Mouse (Mus musculus): ENCODE results near the gene Mreg. TPM values are rescaled to one million over a fixed set of nuclear protein-coding genes. Genes with fewer than 3 reads are reported as not detected.

The Mreg gene
- total and polyA plus RNA-seq, 3 experiments, result 50.6 to 69.8 (median 52.4) TPM

DNA sequence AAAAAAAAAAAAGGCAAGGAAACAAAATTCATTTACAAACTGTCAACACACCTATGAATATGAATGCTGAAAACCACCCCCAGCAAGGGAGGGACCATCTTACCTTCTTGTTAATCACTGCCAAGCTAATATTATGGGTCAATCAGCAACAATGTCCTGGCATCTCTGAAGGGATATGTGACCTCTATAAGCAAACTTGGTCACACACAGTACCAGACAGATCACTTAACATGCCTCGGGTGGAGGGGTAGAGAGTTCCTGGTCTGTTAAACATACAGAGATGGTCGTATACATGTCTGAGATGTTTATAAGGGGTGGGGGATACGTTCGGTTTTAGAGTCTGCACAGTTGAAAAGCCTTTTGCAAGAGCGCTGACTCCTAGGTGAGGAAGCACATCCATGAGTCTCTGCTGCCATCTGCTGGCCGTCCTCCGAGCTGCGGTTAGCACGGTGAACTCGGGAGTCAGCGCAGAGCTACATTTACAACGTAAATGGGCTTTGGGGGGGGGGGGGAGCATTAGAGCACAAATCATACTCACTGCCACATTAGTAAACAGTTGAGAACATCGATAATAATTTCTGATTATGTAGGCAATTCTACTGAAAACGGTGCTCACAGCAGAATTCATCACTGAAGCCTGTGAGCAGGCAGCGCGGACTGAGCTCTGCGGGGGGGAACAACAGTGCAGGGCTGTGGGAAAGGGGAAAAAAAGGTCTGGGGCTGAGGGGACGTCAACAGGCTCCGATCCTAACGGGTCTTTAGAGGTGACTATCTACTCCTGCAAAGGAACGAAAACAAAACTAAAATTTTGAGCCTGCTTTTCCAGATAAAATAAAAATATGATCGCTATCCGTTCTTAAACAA is 88.4 kb downstream of the Mreg start:
- no peaks in the 10 kb centered on the region for H3K27me3 ChIP-seq (replicated peaks)
- 0 out of 2 replicates have a peak overlapping the region, but pooled peaks have one; percentile 10 for H3K4me2 ChIP-seq (ENCODE audit: insufficient read depth, low read depth, poor library complexity, severe bottlenecking)
- in situ Hi-C loops (cut with MboI; ENCODE audit: low pct_ligation_motif_present, low pct_unique_long_range_greater_than_20kb, low sequenced_read_pairs), result loop anchor here (25.0 kb wide), 1 partner anchor 836 kb away; no protein-coding TSS in a partner anchor
- dilution Hi-C loops (cut with MboI; ENCODE audit: extremely low pct_ligation_motif_present, extremely low pct_unique_long_range_greater_than_20kb, low sequenced_read_pairs), result no loop called here
- H3K27ac ChIP-seq (ENCODE audit: insufficient read depth, low read depth), result no peak overlapping the region
- no peaks in the 10 kb centered on the region for H3K9me3 ChIP-seq (replicated peaks; ENCODE audit: low read length)
- TF ChIP-seq RAD21 (IDR thresholded peaks at IDR 0.05; ENCODE audit: low read depth, low read length), result peak; percentile 93
- no peak for TF ChIP-seq ELF1 (IDR thresholded peaks at IDR 0.05; ENCODE audit: low read depth, low read length)
- TF ChIP-seq SMC3 (IDR thresholded peaks at IDR 0.05; ENCODE audit: low read depth, low read length), result peak; percentile 82
- no peak for TF ChIP-seq ZMIZ1 (IDR thresholded peaks at IDR 0.05; ENCODE audit: low read depth, low read length)
- TF ChIP-seq RCOR1 (conservative IDR thresholded peaks at IDR 0.05; ENCODE audit: low read depth, low read length), result no peak
- peak; percentile 46 to 88; a peak in 3 of 4 replicates for TF ChIP-seq CTCF (conservative IDR thresholded peaks at IDR 0.05 in 1 of 2, IDR thresholded peaks at IDR 0.05 in 1 of 2; ENCODE audit: low read depth in 2 of 2, low read length in 2 of 2)
- no peak for TF ChIP-seq MAFK (IDR thresholded peaks at IDR 0.05; ENCODE audit: insufficient replicate concordance, low read length)
- no peaks in the 10 kb centered on the region for H3K36me3 ChIP-seq (replicated peaks in 1 of 2; ENCODE audit: control insufficient read depth in 1 of 2, insufficient read depth in 1 of 2, low read length in 1 of 2)
- DNase-seq (ENCODE audit: extremely low read depth), result peak; percentile 75
- no peaks in the 10 kb centered on the region for H3K79me2 ChIP-seq (replicated peaks; ENCODE audit: control insufficient read depth, extremely low read depth, insufficient read depth, poor library complexity, severe bottlenecking)
- no peaks in the 10 kb centered on the region for H3K4me1 ChIP-seq (ENCODE audit: control insufficient read depth in 1 of 2, insufficient read depth in 2 of 2)
- H3K9ac ChIP-seq (ENCODE audit: insufficient read depth, low read depth), result no peak overlapping the region
- H3K4me3 ChIP-seq (replicated peaks in 1 of 3; ENCODE audit: low read depth in 2 of 3, low read length in 2 of 3, poor library complexity in 1 of 3), result no peak overlapping the region

- in situ Hi-C loops (cut with MboI; ENCODE audit: low pct_ligation_motif_present, low pct_unique_long_range_greater_than_20kb, low sequenced_read_pairs) (loop anchor here (25.0 kb wide), 1 partner anchor 834 kb away; no protein-coding TSS in a partner anchor), dilution Hi-C loops (cut with MboI; ENCODE audit: extremely low pct_ligation_motif_present, extremely low pct_unique_long_range_greater_than_20kb, low sequenced_read_pairs) (no loop called here)
- no peak overlapping the region for H3K9ac ChIP-seq (ENCODE audit: insufficient read depth, low read depth)
- no peak overlapping the region for H3K27ac ChIP-seq (ENCODE audit: insufficient read depth, low read depth)
- no peak for DNase-seq (ENCODE audit: extremely low read depth)
- no peaks in the 10 kb centered on the region for H3K9me3 ChIP-seq (replicated peaks; ENCODE audit: low read length)
- no peaks in the 10 kb centered on the region for H3K79me2 ChIP-seq (replicated peaks; ENCODE audit: control insufficient read depth, extremely low read depth, insufficient read depth, poor library complexity, severe bottlenecking)
- H3K4me2 ChIP-seq (ENCODE audit: insufficient read depth, low read depth, poor library complexity, severe bottlenecking), result no peak overlapping the region
- no peaks in the 10 kb centered on the region for H3K27me3 ChIP-seq (replicated peaks)
- TF ChIP-seq JUN (IDR thresholded peaks at IDR 0.05; ENCODE audit: insufficient read depth, low read depth, low read length), result no peak
- no peak for TF ChIP-seq NRF1 (IDR thresholded peaks at IDR 0.05; ENCODE audit: low read depth, low read length)
- no peak for TF ChIP-seq POLR2AphosphoS2 (IDR thresholded peaks at IDR 0.05; ENCODE audit: low read depth, low read length)
- TF ChIP-seq ZNF384 (IDR thresholded peaks at IDR 0.05; ENCODE audit: low read depth, low read length), result no peak
- no peak for TF ChIP-seq CTCF (conservative IDR thresholded peaks at IDR 0.05 in 1 of 2, IDR thresholded peaks at IDR 0.05 in 1 of 2; ENCODE audit: low read depth in 2 of 2, low read length in 2 of 2)
- TF ChIP-seq MXI1 (IDR thresholded peaks at IDR 0.05; ENCODE audit: low read depth, low read length), result no peak
- no peak for TF ChIP-seq KAT2A (IDR thresholded peaks at IDR 0.05; ENCODE audit: insufficient replicate concordance, low read length)
- TF ChIP-seq RCOR1 (conservative IDR thresholded peaks at IDR 0.05; ENCODE audit: low read depth, low read length), result no peak
- TF ChIP-seq MYC (IDR thresholded peaks at IDR 0.05; ENCODE audit: low read depth, low read length), result no peak
- TF ChIP-seq ZC3H11A (IDR thresholded peaks at IDR 0.05; ENCODE audit: low read depth, low read length), result no peak
- TF ChIP-seq ETS1 (conservative IDR thresholded peaks at IDR 0.05; ENCODE audit: low read depth, low read length), result no peak
- 0 out of 4 replicates have a peak, but pooled peaks cover 0 to 3% of the 10 kb centered on the region in 2 experiments for H3K4me1 ChIP-seq (ENCODE audit: control insufficient read depth in 1 of 2, insufficient read depth in 2 of 2)
- no peaks in the 10 kb centered on the region for H3K36me3 ChIP-seq (replicated peaks in 1 of 2; ENCODE audit: control insufficient read depth in 1 of 2, insufficient read depth in 1 of 2, low read length in 1 of 2)
- H3K4me3 ChIP-seq (replicated peaks in 1 of 3; ENCODE audit: low read depth in 2 of 3, low read length in 2 of 3, poor library complexity in 1 of 3), result no peak overlapping the region
Observed at GRCm38 (mm10) chr1:72121608-72122185, 90.4 kb downstream of the Mreg start.

Measured in CH12.LX (cell line).